Mouse (Mus musculus) T-helper 1 cell (primary cell): ENCODE results near the gene Tceal9.
"Not testable (repeated sequence)": the region's sequence is repeated elsewhere in the genome, so short reads cannot be mapped to it uniquely, and the experiment has no call there.

Source experiments
- in situ Hi-C: fragments of 300-600 bp; cut with MboI, MseI; formaldehyde crosslinking; loops from one replicate; pipeline ENCODE4 v1.15.1; 2025; ENCODE audit warnings: high pct_unique_total_duplicates

The Tceal9 gene

GRCm38 (mm10) chrX:136270393-136271111 is 25.7 kb downstream of the Tceal9 start:
- in situ Hi-C loops: not testable (repeated sequence)

- in situ Hi-C loops: no loop called here
Measured at GRCm38 (mm10) chrX:136274542-136274941, 29.7 kb downstream of the Tceal9 start.

DNA sequence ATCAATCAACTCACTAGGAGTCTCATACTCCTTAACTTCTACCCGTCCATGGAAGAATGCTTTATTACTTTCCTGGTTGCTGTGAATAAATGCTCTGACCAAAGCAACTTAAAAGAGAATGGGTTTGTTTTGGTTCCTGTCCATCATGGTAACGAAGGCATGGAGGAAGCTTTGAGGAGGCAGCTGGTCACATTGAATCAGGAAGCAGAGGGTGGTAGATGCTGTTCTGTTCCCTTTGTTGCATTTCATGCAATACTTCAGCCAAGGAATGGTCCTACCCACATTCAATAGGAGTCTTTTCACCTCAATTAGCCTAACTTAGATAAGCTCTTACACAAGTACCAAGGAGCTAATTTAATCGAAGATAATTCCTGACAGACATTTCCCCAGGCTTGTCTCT is 30.5 kb downstream of the Tceal9 start:
- in situ Hi-C loops: no loop called here

DNA sequence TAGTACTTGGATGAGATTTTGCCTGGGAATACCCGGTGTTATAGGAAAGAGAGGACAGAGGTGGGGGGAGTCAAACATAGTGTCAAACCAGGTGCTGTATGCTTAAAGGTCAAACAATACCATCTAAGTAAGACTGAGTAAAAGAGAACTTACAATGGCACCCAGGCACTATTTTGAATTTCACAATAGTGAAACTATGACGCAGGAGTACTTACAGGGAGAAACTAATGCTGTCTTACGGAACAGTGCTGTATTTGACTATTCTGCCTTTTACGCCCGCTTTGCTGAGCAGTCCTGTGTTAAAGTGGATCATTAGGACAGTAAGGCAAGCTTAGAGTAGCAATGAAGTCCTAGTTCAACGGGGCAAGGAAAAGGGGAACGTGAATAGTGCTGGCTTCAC is 32.7 kb downstream of the Tceal9 start:
- in situ Hi-C loops: no loop called here

- in situ Hi-C loops: no loop called here
Measured at GRCm38 (mm10) chrX:136278401-136278800, 33.5 kb downstream of the Tceal9 start.

GRCm38 (mm10) chrX:136279410-136279809 is 34.5 kb downstream of the Tceal9 start:
- in situ Hi-C loops: no loop called here

DNA sequence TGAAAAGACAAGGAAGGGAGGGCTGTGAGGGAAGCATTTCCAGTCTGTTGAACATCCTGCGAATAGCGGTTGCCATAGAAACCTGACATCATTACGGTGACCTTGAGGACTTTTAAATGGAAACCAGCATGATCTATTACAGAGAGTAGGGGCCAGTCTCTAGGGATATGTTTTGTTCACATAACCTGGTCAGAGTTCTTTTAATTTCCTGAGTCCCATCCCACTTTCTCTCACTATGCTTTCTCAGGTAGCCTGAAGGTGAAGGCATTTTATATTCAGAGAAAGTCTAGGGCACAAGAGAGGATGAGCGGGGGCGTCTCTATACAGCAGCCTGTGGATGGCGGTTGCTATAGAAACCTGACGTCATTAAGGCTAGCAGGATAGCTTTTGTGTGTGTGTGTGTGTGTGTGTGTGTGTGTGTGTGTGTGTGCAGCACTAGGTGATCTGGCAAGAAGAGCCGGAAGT is 46.0 kb downstream of the Tceal9 start:
- in situ Hi-C loops: loop anchor here (5.0 kb wide), 1 partner anchor 54 kb away; no protein-coding TSS in a partner anchor
